Mouse (Mus musculus): ENCODE measurements around the gene Naalad2. TPM values are rescaled to one million over a fixed set of nuclear protein-coding genes. Genes with fewer than 3 reads are reported as not detected.

The Naalad2 gene
- polyA plus RNA-seq (2017; shearing (Covaris generic)), result 0.10 TPM

DNA sequence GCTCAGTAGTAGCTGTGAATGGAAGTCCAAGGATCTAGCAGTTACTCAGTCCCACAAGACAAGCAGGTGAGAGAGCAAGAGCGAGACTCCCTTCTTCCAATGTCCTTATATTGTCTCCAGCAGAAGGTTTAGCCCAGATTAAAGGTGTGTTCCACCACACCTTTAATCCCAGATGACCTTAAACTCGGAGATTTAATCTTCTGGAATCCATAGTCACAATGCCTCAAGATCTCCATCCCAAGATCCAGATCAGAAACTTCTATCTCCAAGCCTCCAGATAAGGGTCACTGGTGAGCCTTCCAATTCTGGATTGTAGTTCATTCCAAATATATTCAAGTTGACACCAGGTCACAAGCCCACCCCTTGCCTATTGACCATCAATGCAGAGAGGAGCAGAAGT lies at the start of gene Naalad2:
Gene Naalad2 (minus strand): TSS at position 101 of the 400 bp plus-strand sequence.

DNA sequence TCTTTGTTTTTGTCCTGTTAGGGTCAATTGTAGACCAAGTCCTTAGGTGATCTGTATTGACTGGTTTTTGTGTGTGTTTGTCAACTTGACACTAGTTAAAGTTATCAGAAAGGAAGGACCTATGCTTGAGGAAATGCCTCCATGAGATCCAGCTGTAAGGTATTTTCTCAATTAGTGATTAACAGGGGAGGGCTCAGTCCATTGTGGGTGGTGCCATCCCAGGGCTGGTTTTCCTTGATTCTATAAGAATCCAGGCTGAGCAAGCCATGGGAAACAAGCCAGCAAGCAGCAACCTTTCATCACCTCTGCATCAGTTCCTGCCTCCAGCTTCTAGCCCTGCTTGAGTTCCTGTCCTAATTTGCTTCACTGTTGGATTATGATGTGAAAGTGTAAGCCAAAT lies 27.6 kb upstream of the Naalad2 start, which contains the start of gene Mbd3l2:
Gene Mbd3l2 (plus strand): TSS at position 301 of the 400 bp plus-strand sequence.

DNA sequence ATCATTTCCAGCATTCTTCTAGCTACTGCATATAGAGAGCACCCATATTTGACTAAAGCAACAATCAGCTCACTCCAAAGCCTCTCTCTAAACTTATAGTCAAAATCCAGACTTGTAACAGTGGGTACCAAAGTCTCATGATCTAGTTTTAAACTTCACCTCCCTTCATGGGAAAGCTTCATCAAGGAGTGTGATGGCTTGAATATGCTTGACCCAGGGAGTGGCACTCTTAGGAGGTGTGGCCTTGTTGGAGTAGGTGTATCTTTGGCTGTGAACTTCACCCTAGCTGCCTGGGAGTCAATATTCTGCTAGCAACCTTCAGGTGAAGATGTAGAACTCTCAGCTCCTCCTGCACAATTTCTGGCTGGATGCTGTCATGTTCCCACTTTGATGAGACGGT lies 1.3 kb upstream of the Naalad2 start, which contains the start of gene Ubtfl1:
Gene Ubtfl1 (plus strand): TSS at position 301 of the 400 bp plus-strand sequence.

GRCm38 (mm10) chr9:18291571-18292429 lies 111.0 kb downstream of the Naalad2 start, which contains the start of gene Chordc1:
Chordc1 (plus strand) TSS chr9:18292125.

Other genes starting within 250 kb of the Naalad2 start
- gene Chordc1, start 110.9 kb downstream of the Naalad2 start, polyA plus RNA-seq (2017; shearing (Covaris generic)), result 120 TPM
- 0.13 TPM for gene Ubtfl1, start 1.4 kb upstream of the Naalad2 start, polyA plus RNA-seq (2017; shearing (Covaris generic))
- not detected for gene Mbd3l2, start 27.7 kb upstream of the Naalad2 start, polyA plus RNA-seq (2017; shearing (Covaris generic))
- gene Zfp558, start 75.3 kb upstream of the Naalad2 start, polyA plus RNA-seq (2017; shearing (Covaris generic)), result 2.8 TPM
- not detected for gene Mbd3l1, start 75.4 kb upstream of the Naalad2 start, polyA plus RNA-seq (2017; shearing (Covaris generic))

All from CD4-positive, CD25-positive, alpha-beta regulatory T cell (primary cell).